ENCODE assay signal across 8 mouse cellular contexts in genomic region chr12:89811815-89812549, GRCm38 (mm10).
DNase-seq lines count a peak whose midpoint lies in the region; ATAC-seq and TF ChIP-seq lines count a peak whose summit lies in the region.

No protein-coding gene starts in this region.

- H3K4me1 ChIP-seq in forebrain, embryonic 15.5 days: peaks cover 37% of the 10 kb centered on the region
- no peaks in the 10 kb centered on the region for H3K4me1 ChIP-seq in liver, embryonic 13.5 days (replicated peaks)
- H3K4me1 ChIP-seq in thymus, adult 2 months (replicated peaks; ENCODE audit: control insufficient read depth, insufficient read depth, low read length): no peaks in the 10 kb centered on the region

- peak overlapping the region; percentile 85 for H3K4me2 ChIP-seq in forebrain, embryonic 15.5 days (replicated peaks)
- peak overlapping the region; percentile 52 for H3K4me2 ChIP-seq in liver, embryonic 13.5 days

- WGBS in forebrain, embryonic 15.5 days: under 1% methylated on average over 36 of the region's 36 CpGs
- under 1% methylated on average over 36 of the region's 36 CpGs for WGBS in liver, embryonic 13.5 days (ENCODE audit: insufficient replicate concordance)
- 4% methylated on average over 36 of the region's 36 CpGs for WGBS in thymus, adult 2 months

- TF ChIP-seq POLR2A in thymus, adult 2 months (IDR thresholded peaks at IDR 0.05; ENCODE audit: control insufficient read depth, extremely low read depth, insufficient read depth, low read length, poor library complexity): no peak

- 0 out of 2 replicates have a peak, but pooled peaks cover 4% of the 10 kb centered on the region for H3K27me3 ChIP-seq in forebrain, embryonic 15.5 days
- peaks cover 20% of the 10 kb centered on the region for H3K27me3 ChIP-seq in liver, embryonic 13.5 days
- H3K27me3 ChIP-seq in thymus, adult 2 months (ENCODE audit: control insufficient read depth, insufficient read depth, low read length): no peaks in the 10 kb centered on the region; the same call in 1 of the 2 replicates

- peak; percentile 5 for DNase-seq in thymus, adult 18-20 months
- DNase-seq in thymus, postnatal 25 days: no peak
- peak; percentile 54 to 55 for DNase-seq in heart, postnatal 14 days
- peak; percentile 76 to 84 for DNase-seq in kidney, postnatal 4 days
- DNase-seq in liver, embryonic 13.5 days: peak; percentile 5
- peak; percentile 82 for DNase-seq in neural tube, embryonic 10.5 days (ENCODE audit: extremely low spot score, low spot score)
- peak; percentile 2 for DNase-seq in thymus, adult 2 months

- peak overlapping the region; percentile 45; the same call in 1 of the 2 replicates for H3K27ac ChIP-seq in forebrain, embryonic 15.5 days (replicated peaks)
- no peak overlapping the region for H3K27ac ChIP-seq in liver, embryonic 13.5 days
- no peak overlapping the region for H3K27ac ChIP-seq in thymus, adult 2 months (ENCODE audit: control insufficient read depth, insufficient read depth, low read length)

- H3K4me3 ChIP-seq in forebrain, embryonic 15.5 days: peak overlapping the region; percentile 47
- H3K4me3 ChIP-seq in liver, embryonic 13.5 days (replicated peaks): peak overlapping the region; percentile 27
- H3K4me3 ChIP-seq in thymus, adult 2 months (ENCODE audit: control insufficient read depth, insufficient read depth, low read length): no peak overlapping the region

- H3K9me3 ChIP-seq in forebrain, embryonic 15.5 days: no peaks in the 10 kb centered on the region
- H3K9me3 ChIP-seq in liver, embryonic 13.5 days (replicated peaks): no peaks in the 10 kb centered on the region

- no peaks in the 10 kb centered on the region for H3K36me3 ChIP-seq in forebrain, embryonic 15.5 days
- no peaks in the 10 kb centered on the region for H3K36me3 ChIP-seq in liver, embryonic 13.5 days
- H3K36me3 ChIP-seq in thymus, adult 2 months (ENCODE audit: control insufficient read depth, insufficient read depth, low read length): no peaks in the 10 kb centered on the region

- peak overlapping the region; percentile 50 for H3K9ac ChIP-seq in forebrain, embryonic 15.5 days (replicated peaks)
- no peak overlapping the region for H3K9ac ChIP-seq in liver, embryonic 13.5 days

- ATAC-seq in forebrain, embryonic 15.5 days (replicated peaks): peak; percentile 96
- peak; percentile 83 for ATAC-seq in liver, embryonic 13.5 days (ENCODE audit: low read depth)

- intact Hi-C loops in heart, postnatal 14 days (cut with DNase I): no loop called here

- no peak for TF ChIP-seq CTCF in thymus, adult 2 months (IDR thresholded peaks at IDR 0.05; ENCODE audit: borderline replicate concordance, control insufficient read depth, extremely low read depth, insufficient read depth, low read length, poor library complexity)
